Mouse (Mus musculus): ENCODE results near the gene Ank2.
"Not testable (repeated sequence)": the region's sequence is repeated elsewhere in the genome, so short reads cannot be mapped to it uniquely, and the experiment has no call there.

The Ank2 gene

GRCm38 (mm10) chr3:127404371-127404770 lies 94.8 kb downstream of the Ank2 start:
- POLR2A ChIA-PET, result no interaction called here
- CTCF ChIA-PET, result interaction anchor here in 2 of 4 experiments (0.6 kb wide), 2 partner anchors 109 to 222 kb away, joined by 3 to 4 read pairs; no protein-coding TSS in a partner anchor

GRCm38 (mm10) chr3:127400976-127401375 lies 98.2 kb downstream of the Ank2 start:
- CTCF ChIA-PET, result interaction anchor here in 1 of 4 experiments (0.6 kb wide), 1 partner anchor 213 kb away, joined by 3 read pairs; no protein-coding TSS in a partner anchor

GRCm38 (mm10) chr3:127400468-127400867 lies 98.7 kb downstream of the Ank2 start:
- POLR2A ChIA-PET, result not testable (repeated sequence)
- CTCF ChIA-PET, result interaction anchor here in 1 of 4 experiments (0.6 kb wide), 1 partner anchor 212 kb away, joined by 3 read pairs; no protein-coding TSS in a partner anchor

More at GRCm38 (mm10) chr3:127400976-127401375, 98.2 kb downstream of the Ank2 start:
- POLR2A ChIA-PET, result no interaction called here

- ChIA-PET CTCF (interaction anchor here in 3 of 4 experiments (1.0 to 1.8 kb wide), 4 partner anchors 17 to 994 kb away, joined by 3 to 10 read pairs (median 6); no protein-coding TSS in a partner anchor), POLR2A (interaction anchor here in 1 of 4 experiments (0.6 to 1.2 kb wide), 3 partner anchors 11 to 147 kb away, joined by 3 to 4 read pairs (median 4); no protein-coding TSS in a partner anchor)
Measured at GRCm38 (mm10) chr3:127397774-127398173, 101.4 kb downstream of the Ank2 start.

- POLR2A ChIA-PET, result interaction anchor here in 1 of 4 experiments (1.2 kb wide), 1 partner anchor 65 kb away, joined by 3 read pairs; no protein-coding TSS in a partner anchor
- CTCF ChIA-PET, result no interaction called here
Measured at GRCm38 (mm10) chr3:127395202-127395601, 103.9 kb downstream of the Ank2 start.

GRCm38 (mm10) chr3:127387016-127387517 lies 112.1 kb downstream of the Ank2 start:
- ChIA-PET CTCF (interaction anchor here in 1 of 4 experiments (0.5 kb wide), 1 partner anchor 240 kb away, joined by 3 read pairs; no protein-coding TSS in a partner anchor), POLR2A (interaction anchor here in 1 of 4 experiments (0.7 kb wide), 1 partner anchor 9 kb away, joined by 3 read pairs; no protein-coding TSS in a partner anchor)

- CTCF ChIA-PET, result no interaction called here
- POLR2A ChIA-PET, result interaction anchor here in 1 of 4 experiments (0.6 kb wide), 1 partner anchor 230 kb away, joined by 3 read pairs; no protein-coding TSS in a partner anchor
Measured at GRCm38 (mm10) chr3:127383231-127383630, 115.9 kb downstream of the Ank2 start.

GRCm38 (mm10) chr3:127376901-127377460 lies 122.2 kb downstream of the Ank2 start:
- ChIA-PET POLR2A (interaction anchor here in 1 of 4 experiments (0.6 kb wide), 1 partner anchor 247 kb away, joined by 3 read pairs; no protein-coding TSS in a partner anchor), CTCF (interaction anchor here in 1 of 4 experiments (1.4 kb wide), 1 partner anchor 37 kb away, joined by 3 read pairs; no protein-coding TSS in a partner anchor)

- ChIA-PET CTCF (interaction anchor here in 3 of 4 experiments (0.5 to 1.4 kb wide), 3 partner anchors 38 to 477 kb away, joined by 3 to 5 read pairs (median 3); no protein-coding TSS in a partner anchor), POLR2A (interaction anchor here in 1 of 4 experiments (0.6 to 1.1 kb wide), 4 partner anchors 17 to 78 kb away, joined by 3 to 4 read pairs (median 3); no protein-coding TSS in a partner anchor)
Measured at GRCm38 (mm10) chr3:127375956-127376660, 123.0 kb downstream of the Ank2 start.

- ChIA-PET CTCF (interaction anchor here in 1 of 4 experiments (0.7 kb wide), 1 partner anchor 12 kb away, joined by 3 read pairs; no protein-coding TSS in a partner anchor), POLR2A (no interaction called here)
Measured at GRCm38 (mm10) chr3:127374190-127374710, 124.9 kb downstream of the Ank2 start.

- ChIA-PET CTCF (no interaction called here), POLR2A (no interaction called here)
Measured at GRCm38 (mm10) chr3:127371774-127372173, 127.4 kb downstream of the Ank2 start.

- ChIA-PET POLR2A (interaction anchor here in 1 of 4 experiments (0.6 kb wide), 1 partner anchor 13 kb away, joined by 4 read pairs; no protein-coding TSS in a partner anchor), CTCF (interaction anchor here in 1 of 4 experiments (0.6 kb wide), 1 partner anchor 73 kb away, joined by 5 read pairs; no protein-coding TSS in a partner anchor)
Measured at GRCm38 (mm10) chr3:127369529-127369928, 129.6 kb downstream of the Ank2 start.

- ChIA-PET CTCF (interaction anchor here in 1 of 4 experiments (0.7 kb wide), 1 partner anchor 506 kb away, joined by 4 read pairs; no protein-coding TSS in a partner anchor), POLR2A (interaction anchor here in 1 of 4 experiments (0.6 kb wide), 1 partner anchor 24 kb away, joined by 3 read pairs; no protein-coding TSS in a partner anchor)
Measured at GRCm38 (mm10) chr3:127367450-127367849, 131.7 kb downstream of the Ank2 start.

GRCm38 (mm10) chr3:127363512-127363911 lies 135.6 kb downstream of the Ank2 start:
- ChIA-PET CTCF (interaction anchor here in 2 of 4 experiments (0.6 to 0.7 kb wide), 3 partner anchors 54 to 1973 kb away, joined by 3 read pairs; no protein-coding TSS in a partner anchor), POLR2A (interaction anchor here in 2 of 4 experiments (0.6 to 1.1 kb wide), 6 partner anchors 9 to 107 kb away, joined by 3 to 5 read pairs (median 4); no protein-coding TSS in a partner anchor)

- ChIA-PET POLR2A (interaction anchor here in 2 of 4 experiments (0.6 to 1.1 kb wide), 5 partner anchors 16 to 106 kb away, joined by 3 to 5 read pairs (median 3); no protein-coding TSS in a partner anchor), CTCF (interaction anchor here in 1 of 4 experiments (0.7 kb wide), 2 partner anchors 51 to 112 kb away, joined by 3 read pairs; no protein-coding TSS in a partner anchor)
Measured at GRCm38 (mm10) chr3:127362611-127363393, 136.3 kb downstream of the Ank2 start.

- POLR2A ChIA-PET, result no interaction called here
- CTCF ChIA-PET, result interaction anchor here in 1 of 4 experiments (0.6 kb wide), 1 partner anchor 13 kb away, joined by 3 read pairs; no protein-coding TSS in a partner anchor
Measured at GRCm38 (mm10) chr3:127361846-127362245, 137.3 kb downstream of the Ank2 start.

GRCm38 (mm10) chr3:127361384-127361783 lies 137.8 kb downstream of the Ank2 start:
- ChIA-PET POLR2A (no interaction called here), CTCF (no interaction called here)

- POLR2A ChIA-PET, result no interaction called here
- CTCF ChIA-PET, result no interaction called here
Measured at GRCm38 (mm10) chr3:127355252-127355651, 143.9 kb downstream of the Ank2 start.
